Mouse (Mus musculus) CD8-positive naive resting alpha-beta T cell, adult 2 months (primary cell): ENCODE measurements at regions not wholly inside any gene's neighbourhood (a gene's known extent, or its start where the extent isn't known, plus 50 kb on each side); places are given as distances from the start of the nearest gene placed in this dataset.
"Not testable (repeated sequence)": the region's sequence is repeated elsewhere in the genome, so short reads cannot be mapped to it uniquely, and the experiment has no call there.

Experiments used
- DNase-seq, 2 experiments: peaks; one replicate each; pipeline ENCODE4 v3.0.0; 2022; ENCODE audit warnings: low read depth in 2 of 2, low spot score in 2 of 2

DNA sequence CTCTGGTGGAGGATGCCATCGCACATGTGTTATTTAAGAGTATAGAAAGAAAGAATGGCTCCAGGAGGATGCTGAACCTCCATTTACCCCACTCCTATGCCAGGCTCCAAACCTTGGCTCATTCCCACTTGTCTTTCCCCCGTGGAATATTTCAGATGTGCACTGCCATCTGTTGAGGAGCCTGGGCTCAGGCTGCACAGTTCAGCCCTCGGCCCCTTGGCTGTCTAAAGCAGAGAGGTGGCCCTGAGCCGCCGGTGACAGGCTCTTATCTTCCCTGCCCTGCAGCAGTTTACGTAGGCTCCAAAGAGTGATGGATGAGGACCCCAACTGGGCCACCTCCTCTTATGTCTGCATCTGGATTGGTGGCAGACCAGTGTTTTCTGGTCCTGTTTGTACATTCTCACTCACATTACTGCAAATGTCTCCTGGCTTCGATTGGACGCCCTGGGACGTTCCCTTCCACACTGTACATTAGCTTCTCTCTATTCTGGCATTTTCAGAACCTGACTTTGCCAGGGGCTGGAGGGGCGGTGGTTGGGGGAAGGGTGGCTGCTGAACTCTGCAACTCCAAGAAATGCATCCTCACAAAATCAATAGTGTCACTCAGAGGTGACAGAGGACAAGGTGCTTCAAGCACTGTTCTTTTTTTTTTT, 447.3 kb upstream of the Clint1 start:
- DNase-seq: no peak

DNA sequence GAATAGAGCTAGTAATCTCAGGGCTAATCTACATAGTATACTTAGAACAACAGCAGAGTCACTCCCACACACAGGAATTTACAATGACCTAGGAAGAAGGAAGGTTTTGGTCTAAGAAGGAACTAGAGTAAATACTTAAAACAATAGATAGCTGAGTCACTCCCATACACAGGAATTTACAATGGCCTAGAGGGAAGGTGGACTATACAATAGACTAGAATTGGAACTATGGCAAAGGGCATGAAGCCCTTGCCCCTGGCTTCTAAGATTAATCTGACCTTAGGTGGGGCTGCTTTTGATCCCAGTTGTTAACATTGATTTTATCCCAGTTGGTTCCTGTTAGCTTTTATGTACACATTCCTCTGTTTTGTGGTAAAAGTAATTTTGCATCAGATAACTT, 427.8 kb upstream of the Clint1 start:
- DNase-seq: not testable (repeated sequence)

DNA sequence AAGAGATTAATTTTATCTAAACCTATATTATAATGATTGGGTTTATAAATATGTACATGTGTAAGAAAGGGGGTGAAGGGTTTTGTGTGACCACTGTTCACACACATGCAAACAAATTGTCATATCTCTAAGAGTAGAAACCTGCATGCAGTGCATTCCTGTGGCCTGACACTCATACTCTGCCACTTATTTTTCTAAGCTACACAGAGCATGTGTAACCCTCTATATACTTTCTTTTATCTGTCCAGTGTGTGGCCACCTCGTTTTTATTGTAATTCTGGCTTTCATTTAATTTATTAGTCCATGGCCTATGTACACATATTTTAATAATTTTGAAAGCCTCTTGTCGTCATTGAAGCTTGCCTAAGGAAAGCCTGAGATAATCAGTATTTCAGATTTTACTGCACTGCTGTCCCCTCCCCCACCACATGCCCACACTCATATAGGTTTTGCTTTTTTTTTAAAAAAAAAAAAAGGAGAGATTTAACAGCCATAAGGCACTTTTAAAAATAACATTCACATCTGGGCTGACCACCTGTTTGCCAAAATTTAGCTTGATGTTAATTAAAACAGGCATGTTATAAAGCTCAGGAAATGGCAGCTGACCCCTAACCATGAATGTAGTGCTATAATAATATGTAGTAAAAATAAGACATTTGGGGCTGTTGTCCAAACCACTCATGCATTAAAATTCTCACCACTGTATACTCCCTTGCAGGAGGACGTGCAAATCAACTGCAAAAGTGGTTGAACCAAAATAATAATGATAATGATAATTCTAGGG, 410.7 kb upstream of the Clint1 start:
- no peak for DNase-seq

DNA sequence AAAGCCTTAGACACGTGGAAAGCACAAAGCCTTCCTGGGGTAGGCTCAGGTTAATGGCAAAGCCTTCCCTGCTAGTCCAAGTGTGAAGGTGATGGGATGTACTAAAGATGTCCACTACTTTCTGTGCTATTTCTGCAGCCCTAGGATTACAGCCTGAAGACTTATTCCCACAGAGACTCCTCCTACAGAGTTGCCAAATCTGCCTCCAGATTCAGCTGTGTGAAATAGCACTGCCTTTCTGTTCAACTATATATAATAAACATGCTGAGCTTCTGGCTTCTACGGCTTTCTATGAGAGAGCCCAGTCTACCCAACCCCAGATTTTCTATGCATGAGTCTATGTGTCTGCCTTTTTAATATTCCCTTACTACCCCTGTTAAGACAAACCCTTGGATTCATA, 405.3 kb upstream of the Clint1 start:
- DNase-seq: no peak

DNA sequence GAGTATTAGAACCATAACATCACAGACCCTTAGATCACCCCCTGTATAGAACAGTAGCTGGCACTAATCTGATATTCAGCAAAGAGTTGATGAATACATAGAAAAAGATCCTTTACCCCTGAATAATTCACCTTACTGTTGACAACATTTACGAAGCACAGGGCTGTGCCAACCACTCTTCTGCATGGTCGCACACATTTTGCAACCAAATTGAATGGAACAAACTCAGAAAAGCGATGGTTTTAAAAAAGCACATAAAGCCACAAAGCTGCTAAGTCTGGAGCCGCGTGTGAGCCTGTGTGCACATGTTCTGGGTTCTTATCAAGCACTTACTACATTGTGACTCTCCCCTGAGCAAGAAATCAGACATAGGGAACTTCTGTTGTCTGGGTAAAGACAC, 397.6 kb upstream of the Clint1 start:
- no peak for DNase-seq

DNA sequence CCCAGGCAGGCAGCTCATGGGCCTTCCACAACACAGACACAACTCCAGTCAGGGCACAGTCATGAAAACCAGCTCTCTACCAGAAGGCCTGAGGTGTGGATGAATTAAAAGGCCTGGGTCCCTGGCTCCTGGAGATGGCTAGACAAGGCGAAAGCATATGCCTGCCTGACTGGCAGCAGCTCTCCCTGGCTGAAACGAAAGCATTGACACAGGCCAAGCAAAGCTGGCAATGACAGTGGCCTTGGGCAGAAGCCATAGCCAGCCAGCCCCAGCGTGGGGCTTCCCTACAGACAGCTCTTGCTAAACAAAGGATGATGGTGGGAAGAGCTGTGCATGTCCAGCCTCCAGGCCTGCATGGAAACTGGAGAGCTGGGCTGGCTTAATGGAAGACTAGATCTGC, 396.9 kb upstream of the Clint1 start:
- no peak for DNase-seq

DNA sequence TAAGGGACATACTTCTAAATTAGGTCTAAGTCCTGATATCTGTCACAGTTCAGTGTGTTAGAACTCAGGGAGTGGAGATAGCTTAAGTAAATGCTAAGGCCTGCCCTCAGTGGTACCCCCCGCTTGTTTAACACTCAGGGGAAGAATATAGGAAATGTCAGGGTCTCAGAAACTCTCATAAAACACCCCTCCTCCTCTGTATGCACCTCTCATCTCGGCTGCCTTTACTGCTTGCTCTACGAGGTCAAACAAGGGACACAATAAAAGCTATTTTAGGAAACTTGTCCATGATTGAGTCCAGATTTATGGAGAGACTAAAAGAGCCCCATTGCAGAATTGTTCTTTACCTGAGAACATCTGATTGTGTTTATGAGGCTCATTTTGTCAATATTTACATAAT, 395.1 kb upstream of the Clint1 start:
- DNase-seq: no peak

DNA sequence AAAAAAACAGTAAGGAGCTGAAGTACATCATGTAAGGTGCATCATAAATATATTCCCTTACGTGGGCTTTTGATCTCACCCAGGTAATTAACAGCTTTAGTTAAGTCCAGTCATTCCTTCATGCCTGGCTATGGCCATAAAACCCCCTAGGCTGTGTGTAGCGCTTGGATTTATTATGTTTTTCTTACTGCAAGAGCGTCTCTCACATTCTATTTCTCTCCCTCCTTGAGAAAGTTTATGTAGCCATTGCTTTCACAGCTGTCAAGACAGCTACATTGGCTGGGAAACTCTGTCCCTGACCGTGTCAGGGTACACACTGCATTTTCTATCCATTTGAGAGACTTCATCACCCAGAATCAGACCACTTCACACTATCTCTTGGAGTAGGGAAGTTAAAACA, 394.3 kb upstream of the Clint1 start:
- DNase-seq: no peak

DNA sequence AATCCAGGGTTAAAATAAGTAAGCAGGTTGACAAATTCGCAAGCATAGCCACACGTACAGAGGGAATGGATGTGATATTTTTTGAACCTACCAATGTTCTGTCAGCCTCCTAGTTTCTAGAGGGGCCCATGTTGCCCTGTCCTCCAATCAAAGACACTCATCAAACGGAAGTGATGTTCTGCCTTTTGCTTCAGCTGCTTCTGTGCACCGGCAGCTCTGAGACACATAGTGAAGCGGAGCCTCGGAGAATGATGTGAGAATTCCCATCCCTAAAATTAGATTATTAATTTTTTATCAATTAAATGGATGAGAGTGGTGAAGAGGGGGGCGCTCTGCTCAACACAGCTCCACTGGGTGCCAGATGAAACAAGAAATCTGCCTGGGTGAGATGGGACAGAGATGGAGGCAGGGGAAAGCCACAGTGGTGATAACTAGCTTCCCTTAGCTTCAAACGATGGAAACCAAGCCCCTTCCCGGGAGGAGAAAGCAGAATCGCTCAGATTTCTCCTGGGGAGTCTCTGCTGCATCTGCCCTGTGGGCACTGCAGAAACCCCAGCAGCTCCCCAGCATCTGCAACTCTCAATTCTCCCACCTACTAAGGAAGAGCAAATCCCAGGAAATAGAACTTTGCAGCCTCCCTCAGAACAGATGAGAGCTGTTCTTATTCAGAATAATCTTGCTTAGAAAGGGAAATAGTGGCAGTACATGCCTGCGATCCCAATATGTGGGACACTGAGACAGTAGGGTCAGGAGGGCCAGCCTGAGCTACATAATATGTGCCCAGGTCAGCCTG, 391.7 kb upstream of the Clint1 start:
- DNase-seq: no peak

DNA sequence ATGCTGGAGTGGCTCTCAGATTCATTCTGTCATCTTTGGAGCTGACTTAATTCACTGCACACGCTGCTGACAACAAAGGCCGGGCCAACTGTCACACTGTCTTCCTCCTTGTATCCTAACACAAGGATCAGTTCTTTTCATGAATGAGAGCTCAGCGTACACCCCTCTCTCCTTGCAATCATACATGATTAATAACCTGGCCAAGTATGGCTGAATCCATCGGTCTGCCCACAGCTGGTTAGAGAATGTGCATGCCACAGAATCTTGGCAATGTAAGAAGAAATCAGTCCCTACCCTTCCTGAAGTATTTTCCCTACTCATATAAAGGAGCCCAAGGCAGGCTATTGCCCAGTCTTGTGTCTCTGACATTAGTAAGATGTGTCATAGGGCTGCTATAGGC, 387.4 kb upstream of the Clint1 start:
- no peak for DNase-seq

DNA sequence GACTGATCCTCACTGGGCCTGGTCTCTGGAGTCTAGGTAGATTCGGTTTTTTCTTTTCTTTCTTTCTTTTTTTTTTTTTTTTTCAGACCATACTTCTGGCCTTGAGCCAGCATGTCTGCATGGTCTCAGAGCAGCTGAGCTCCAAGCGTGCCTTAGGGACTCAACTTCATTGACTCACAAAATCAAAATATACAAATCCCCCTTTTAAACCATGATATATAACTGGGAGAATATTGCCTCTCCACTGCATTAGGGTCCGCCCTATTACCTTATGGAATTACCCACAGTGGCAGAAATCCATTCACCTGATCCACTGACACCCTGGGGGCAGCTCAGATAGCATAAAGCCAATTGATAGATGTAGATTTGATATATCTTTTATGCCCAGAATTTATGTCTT, 385.5 kb upstream of the Clint1 start:
- no peak for DNase-seq

DNA sequence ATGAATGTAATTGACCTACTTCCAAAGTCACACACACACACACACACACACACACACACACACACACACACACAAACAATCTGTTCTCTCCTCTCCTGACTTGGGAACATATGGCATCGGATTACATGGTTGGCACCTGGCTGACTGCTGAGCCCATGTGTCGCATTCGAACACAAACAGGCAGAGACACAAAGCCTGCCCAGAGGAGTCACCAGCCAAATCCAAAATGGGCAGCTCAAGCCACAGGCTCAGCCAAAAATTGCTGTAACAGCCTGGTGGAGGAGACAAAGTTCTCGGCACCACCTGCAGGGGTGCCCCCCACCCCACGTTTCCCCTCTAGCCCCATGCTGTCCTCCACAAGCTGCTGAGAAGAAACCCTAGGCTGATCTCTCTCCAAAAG, 379.7 kb upstream of the Clint1 start:
- DNase-seq: no peak

DNA sequence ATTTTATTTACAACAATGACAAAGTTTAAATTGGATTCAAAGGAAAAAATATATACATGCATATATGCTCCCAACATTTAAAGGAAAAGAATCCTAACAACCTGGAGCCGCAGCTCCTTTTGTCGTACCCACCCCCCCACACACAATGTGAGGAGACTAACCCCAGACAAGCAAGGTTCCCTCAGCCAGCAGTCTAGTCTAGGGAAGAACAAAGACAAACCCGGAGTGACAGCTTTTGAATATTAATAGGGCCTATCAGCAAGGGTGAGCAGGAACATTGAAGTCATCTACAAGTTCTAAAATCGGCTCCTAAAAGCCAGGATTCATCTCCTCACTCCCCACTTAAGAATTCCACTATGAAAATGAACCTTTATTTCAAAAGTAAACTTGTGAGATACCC, 374.9 kb upstream of the Clint1 start:
- no peak for DNase-seq

DNA sequence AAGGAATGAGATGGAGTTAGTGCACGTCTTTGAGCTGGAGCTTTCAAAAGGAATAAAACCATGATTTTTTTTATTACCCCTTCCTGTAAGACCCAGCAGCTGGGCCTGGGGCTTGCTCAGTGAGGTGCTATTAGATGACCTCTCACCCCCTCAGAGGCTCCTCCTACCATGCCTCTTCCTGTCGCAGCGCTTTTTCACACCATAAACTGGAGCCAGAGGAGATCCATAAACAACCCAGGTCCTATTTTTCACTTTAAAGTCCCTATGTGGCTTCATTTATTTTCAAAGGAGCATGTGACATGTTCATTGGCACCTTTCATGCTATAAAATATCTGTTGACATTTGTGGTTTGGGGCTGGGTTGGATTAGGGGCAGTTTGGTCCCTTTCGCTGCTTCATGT, 365.9 kb upstream of the Clint1 start:
- no peak for DNase-seq

DNA sequence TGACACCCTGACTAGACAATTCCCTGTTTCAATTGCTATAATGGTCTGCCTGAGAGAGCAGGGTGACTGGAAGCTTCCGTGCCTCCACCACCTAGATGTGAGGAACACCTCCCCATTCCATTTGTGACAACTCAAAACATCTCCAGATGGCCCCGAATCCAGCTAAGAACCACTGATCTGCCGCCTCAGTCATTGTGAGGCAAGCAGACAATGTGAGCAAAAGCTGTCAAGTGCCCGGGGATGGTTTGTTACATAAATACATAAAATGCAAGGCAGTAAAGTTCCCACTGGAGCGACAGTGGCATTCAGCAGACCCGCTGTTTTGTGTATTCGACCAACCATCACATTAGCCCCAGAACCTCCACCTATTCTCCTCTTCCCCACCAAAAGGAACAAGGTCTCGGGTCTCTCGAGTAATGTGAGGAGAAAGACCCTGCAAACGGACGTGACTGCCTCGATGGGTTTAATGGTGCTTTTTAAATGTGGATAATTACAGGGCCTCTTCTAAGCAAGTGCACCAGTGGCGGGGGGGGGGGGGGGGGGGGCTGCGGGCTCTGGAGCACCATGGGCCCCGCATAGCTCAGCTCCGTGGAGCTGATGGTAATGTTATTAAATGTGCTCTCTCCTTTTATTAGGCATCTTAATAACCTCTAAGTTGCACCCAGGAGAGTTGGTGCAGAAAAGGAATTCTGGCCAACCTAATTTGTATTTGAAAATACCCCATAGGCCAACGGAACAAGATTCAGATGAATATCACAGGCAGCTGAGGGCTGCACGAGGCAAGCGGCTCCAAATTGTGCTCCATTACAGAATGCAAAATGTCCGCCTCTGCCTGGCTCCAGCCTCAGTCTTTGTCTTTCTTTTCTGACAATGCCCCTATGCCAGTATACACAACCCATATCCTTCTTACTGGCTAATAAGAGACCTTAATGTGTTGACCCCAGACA, 360.6 kb upstream of the Clint1 start:
- DNase-seq: no peak

DNA sequence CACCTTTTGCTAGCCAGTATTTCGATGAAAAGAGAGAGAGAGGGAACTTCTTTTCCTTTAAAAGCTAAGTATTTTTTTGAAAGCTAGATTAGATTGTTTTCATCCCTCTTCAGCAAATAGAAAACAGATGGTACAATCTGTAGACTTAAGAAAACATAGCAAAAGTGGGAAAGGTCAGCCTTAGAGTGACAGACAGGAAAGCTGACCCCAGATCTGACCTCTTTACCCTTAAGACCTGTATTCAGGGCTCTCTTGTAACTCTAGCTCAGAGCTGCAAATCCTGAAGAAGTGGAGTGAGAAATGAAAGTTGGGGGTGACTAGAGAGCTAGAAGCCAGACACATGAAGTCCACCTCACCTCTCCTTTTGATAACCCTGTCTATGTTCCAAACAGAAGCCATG, 356.6 kb upstream of the Clint1 start:
- DNase-seq: no peak

DNA sequence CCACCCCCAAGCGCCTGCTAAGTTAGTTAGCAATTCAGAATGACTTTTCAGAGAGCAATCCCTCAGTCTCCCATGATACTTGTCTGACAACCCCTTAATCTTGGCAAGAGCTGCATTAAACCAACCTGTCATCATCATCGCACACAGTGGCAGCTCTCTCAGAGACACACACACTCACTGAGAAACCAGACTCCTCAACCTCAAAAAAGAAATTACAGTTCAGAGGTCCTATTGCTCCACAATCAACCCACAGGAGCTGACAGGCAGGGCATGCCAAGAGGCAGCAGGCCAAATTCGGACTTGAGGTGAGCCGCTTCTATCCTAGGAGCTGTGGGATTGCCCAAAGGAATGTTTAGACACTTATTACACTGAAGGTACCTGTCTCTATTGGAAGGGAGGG, 343.3 kb upstream of the Clint1 start:
- DNase-seq: no peak

DNA sequence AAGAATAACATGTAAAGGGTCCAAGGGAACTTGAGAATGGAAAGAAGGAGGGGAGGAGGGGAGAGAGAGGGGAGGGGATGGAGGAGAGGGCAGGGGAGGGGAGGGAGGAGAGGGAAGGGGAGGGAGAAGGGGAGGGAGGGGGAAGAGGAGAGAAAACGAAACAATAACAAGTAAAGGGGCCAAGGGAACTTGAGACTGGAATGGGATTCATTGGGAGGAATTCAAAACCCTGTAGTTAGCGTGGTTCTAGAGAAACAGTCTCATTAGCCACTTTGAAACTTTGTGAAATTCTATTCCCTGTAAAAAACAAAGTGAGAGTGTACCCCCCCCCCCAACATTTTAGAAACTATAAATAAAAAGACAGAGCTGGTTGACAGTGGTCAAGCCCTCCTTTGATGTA, 342.6 kb upstream of the Clint1 start:
- no peak for DNase-seq

DNA sequence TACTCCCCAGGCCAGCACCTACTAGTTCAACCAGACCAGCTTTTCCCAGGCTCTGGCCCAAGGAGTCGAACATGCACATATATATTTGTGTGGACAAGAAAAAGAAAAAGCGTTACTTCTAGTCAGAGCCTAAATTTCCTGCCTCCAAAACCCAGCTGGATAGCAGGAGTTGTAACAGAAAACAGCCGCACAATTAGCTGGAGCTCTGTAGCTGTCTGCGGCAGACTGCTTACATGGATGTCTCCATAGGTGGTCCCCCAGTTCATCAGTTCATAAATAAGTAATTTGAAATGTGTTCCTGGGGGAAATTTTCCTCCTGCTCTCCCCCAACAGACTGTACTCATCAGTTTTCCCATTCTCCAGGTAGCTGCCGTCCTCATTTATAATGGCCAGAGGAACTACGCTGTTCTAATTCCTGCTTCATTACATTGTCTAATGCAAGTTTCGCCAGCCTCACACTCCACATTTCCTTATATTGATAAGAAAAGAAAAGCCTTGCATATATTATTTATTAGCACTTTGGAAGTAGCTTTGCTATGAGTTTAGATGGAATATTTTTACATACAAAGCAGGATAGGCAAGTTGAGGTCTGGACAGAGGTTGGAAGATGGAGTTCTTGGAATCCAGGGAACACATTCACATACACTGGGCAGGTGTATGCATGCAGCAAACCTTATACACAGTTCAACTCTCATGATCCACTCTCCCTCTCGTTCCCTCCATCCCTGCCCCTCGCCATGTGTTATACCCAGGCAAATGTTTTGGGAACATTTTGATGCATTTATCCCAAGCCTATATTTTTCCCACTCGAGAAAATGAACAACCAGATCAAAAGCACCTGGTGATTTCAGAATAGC, 337.2 kb upstream of the Clint1 start:
- no peak for DNase-seq

DNA sequence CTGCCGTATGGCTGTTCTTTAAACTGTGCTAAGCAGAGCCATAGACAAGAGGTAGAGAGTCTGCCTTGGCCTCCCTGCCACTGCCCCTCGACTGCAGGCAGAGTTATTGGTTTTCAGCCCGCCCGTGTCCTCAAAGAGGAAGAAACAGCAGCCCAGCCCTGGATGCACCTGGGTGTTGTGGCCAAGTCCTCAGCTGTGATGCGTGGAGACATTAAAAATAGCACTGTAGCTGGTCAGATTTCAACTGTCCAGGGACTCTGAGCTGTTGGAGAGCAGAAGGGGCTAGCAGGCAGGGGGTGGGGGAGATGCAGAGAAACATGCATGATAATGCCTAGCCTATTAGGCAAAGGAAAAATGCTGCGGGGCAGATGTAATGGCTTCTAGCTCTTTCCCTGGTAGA, 327.1 kb upstream of the Clint1 start:
- no peak for DNase-seq
